Mouse (Mus musculus): Measurements from ENCODE around the gene Slc39a3. TPM values are rescaled to one million over a fixed set of nuclear protein-coding genes. Genes with fewer than 3 reads are reported as not detected.
"Not testable (repeated sequence)": the region's sequence is repeated elsewhere in the genome, so short reads cannot be mapped to it uniquely, and the experiment has no call there.

Gene Slc39a3
- 26.3 and 26.5 TPM in 2 replicates for polyA plus RNA-seq (2012; rRNA removed)

DNA sequence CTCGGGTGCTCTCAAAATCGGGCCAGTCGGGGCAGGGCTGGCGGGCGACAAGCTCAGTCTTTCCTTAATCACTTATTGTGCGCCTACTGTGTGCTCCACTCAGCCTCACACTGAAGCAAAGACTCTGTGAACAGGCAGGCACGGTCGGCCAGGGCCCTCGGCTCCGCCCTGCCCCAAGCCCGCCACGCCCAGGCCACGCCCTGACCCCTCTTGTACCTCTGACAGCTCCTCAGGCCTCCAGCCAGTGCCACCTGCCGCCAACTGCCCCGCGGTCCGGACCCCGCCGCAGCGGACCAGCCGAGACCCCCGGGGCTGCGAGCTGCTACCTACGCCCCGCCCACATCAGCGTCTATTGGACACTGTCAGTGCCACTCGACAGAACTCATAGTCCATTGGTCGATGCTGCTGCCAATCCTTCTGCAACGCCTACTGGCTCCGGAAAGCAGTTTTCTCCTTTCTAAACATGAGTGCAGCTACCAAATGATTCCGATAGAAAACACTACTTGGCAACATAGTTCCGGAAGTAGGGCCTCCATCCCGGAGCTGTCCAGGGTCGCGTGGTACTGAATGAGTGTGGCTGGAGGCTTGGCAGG, at the start of gene Slc39a3:
Gene Slc39a3 (minus strand): TSS at position 439 of the 593 bp plus-strand sequence.
- WGBS, result under 1% methylated on average over 35 of the region's 35 CpGs
- DNase-seq (ENCODE audit: low read depth, low spot score), result peak; percentile 92

DNA sequence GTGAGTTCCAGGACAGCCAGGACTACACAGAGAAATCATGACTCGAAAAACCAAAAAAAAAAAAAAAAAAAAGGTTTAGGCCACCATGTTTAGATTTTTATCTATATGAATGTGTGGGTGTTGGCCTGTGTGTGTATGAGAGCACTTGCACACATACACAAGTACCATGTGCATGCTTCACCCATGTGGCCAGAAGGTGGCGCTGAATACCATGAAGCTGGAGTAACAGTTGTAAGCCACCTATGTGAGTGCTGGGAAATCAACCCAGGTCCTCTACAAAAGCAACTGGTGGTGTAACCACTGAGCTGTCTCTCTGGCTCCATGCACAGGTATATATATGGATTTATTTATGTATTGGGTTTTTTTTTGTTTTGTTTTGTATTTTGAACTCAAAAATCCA, 49.8 kb upstream of the Slc39a3 start:
- WGBS, result 47% methylated on average over 2 of the region's 2 CpGs
- DNase-seq (ENCODE audit: low read depth, low spot score), result no peak

DNA sequence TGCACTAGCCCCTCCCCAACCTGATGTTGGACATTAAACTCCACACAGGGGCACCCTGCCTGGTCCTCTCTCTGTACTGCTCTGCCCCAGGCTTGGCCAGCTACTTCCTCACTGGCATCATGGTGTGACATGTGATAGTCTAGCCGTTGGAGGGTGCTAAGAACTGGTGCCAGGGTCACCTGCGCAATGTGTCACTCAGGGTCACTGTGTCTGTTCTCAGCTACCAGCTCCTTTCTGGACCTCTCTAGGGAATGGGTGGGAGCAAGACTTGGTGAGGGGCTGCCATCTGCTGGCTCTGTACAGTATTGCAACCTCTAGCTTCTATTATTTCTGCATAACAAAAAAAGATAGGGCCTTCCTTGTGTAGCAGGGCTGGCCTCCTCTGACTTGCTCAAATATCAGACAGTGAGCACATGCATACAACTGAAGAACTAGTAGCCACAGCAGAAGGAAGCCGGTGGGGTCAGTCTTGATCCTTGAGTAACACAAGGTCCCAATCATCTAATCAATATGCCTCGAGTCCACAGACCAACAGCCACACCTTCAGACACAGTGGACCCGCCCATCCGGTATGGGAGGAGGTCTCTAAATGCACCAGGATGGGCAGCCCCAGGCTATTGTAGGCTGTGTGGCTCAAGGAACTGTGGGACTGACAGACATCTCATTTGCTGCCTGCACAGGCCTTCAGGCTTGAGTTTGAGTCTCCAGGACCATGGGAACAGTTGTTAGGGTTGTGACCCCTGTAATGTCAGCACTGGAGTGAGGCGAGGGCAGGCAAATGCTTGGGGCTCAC, 45.1 kb upstream of the Slc39a3 start:
- WGBS, result 63% methylated on average over 7 of the region's 7 CpGs
- DNase-seq (ENCODE audit: low read depth, low spot score), result no peak

DNA sequence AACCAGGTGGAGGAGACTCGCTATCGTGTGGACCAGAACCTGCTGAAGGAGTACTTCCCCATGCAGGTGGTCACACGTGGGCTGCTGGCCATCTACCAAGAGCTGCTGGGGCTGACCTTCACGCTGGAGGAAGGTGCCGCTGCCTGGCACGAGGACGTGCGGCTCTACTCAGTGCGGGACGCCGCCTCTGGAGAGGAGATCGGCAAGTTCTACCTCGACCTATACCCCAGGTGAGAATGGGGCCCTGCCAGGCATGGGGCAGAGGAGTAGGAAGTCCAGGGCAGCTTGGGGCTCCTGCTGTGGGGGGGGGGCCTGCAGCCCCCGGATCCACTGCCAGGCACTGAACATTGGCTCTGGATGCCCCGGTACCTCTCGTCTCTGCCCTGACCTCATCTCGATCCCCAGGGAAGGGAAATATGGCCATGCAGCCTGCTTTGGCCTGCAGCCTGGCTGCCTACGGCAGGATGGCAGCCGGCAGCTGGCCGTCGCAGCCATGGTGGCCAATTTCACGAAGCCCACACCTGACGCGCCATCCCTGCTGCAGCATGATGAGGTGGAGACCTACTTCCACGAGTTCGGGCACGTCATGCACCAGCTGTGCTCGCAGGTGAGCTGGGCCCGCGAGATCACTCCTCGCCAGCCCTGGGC, 42.9 kb upstream of the Slc39a3 start:
- whole genome bisulfite sequencing, result 89% methylated on average over 31 of the region's 31 CpGs
- no peak for DNase-seq (ENCODE audit: low read depth, low spot score)

DNA sequence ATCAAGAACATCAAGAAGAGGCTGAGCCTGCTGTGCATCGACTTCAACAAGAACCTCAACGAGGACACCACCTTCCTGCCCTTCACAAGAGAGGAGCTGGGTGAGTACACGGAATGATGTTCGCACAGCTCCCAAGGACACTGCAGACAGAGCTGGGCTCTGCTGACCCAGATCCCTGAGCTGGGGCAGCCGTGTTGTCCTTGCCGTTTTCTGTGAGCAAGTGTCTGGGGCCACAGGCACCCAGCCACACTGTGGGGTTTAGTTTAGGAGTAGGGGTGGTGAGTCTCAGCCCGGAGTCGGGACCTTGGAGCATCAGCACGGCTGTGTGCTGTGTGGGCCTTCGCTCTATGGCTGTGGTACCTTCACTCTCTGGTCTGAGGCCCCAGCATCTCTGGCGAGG, 40.7 kb upstream of the Slc39a3 start:
- no peak for DNase-seq (ENCODE audit: low read depth, low spot score)
- WGBS, result 91% methylated on average over 11 of the region's 11 CpGs

DNA sequence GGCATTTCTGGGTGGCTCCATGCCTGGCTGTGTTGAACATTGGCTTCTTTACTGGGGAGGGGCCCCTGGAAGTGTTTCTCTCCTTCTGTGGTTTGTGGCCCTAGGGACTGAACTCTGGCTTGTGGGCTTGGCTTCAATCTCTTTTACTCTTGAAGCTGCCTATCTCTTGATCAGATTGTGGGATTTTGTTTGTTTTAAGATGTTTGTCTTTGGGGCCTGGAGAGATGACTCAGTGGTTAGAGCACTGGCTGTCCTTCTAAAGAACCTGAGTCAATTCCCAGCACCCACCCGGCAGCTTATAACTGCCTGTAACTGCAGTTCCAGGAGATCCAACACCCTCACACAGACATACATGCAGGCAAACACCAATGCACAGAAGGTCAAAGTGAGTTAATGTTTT, 39.1 kb upstream of the Slc39a3 start:
- no peak for DNase-seq (ENCODE audit: low read depth, low spot score)
- WGBS, result 34% methylated on average over 1 of the region's 1 CpGs

DNA sequence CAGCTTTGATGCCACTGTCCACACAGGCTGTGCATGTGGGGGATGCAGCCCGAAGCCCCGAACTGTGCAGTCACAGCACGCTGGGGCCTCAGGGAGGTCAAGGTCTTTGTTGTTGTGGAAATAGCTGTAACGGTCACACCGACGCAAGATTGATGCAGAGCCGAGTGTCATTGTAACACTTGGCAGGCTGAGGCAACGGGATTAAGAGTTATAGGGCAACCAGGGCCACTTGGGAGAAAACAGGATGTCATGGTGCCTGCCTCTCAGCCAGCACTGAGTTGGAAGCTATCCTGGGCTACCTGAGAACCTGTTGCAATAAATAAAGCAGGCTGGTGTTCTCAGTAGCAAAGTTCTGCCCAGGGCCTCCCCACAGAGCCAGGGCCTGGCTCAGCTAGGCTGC, 38.5 kb upstream of the Slc39a3 start:
- DNase-seq (ENCODE audit: low read depth, low spot score), result no peak
- WGBS, result 84% methylated on average over 8 of the region's 8 CpGs

DNA sequence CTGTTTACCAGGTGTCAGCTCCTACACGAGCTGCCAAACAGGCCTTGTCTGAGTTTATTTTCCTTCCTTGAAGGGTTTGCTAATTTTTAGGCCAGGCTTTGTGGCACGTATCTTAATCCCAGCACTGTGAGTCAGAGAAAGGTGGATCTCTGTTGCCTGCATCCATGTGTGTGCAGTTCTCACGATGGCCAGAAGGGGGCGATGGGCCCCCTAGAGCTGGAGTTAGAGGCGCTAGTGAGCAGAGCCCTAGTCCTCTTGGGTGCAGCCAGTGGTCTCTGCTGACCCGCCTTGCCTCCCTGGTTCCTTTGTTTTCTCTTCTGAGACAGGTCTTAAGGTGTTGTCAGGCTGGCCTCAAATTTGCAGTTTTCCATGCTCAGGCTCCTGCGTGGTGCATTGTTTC, 36.2 kb upstream of the Slc39a3 start:
- DNase-seq (ENCODE audit: low read depth, low spot score), result no peak
- 67% methylated on average over 7 of the region's 7 CpGs for WGBS

DNA sequence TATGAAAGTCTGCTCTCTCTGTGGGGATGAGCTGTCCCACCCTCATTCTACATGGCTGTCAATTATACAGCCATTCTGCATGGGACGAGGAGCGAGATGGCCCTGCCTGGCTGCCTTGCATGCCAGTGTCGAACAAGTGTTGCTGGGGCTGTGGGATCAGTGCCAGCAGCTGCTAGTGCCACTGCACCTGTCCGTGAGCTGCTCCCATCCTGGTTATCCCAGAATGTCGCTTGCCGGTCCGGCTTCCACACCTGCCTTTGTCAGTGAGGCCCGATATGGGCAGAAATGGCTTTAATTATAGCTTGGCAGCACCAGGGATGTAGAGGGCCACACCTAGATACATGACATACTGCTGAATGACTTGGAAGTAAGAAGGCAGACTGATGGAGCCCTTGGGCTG, 35.1 kb upstream of the Slc39a3 start:
- 46% methylated on average over 8 of the region's 8 CpGs for WGBS
- DNase-seq (ENCODE audit: low read depth, low spot score), result no peak

DNA sequence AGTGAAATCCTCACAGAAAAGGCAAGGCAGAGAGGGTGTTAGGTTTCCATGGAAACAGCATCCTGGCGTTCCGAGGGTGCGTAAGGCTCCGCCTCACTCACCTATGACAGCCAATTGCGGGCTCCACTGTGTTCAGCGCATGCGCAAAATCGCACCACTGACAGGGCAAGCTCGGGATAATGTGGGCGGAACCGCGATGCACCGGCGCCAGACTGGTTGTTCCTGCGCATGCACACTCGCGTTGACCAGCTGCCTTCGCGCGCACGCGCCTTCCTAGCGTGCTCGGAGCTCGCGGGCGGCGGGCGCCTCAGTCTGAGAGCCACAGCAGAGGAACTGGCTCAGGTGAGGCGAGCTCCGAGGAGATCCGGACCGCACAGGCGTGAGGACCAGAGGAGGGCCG, 32.6 kb upstream of the Slc39a3 start, which contains the start of gene Thop1:
Gene Thop1 (plus strand): TSS at position 200 of the 400 bp plus-strand sequence.
- DNase-seq (ENCODE audit: low read depth, low spot score), result peak; percentile 93
- under 1% methylated on average over 35 of the region's 35 CpGs for WGBS

DNA sequence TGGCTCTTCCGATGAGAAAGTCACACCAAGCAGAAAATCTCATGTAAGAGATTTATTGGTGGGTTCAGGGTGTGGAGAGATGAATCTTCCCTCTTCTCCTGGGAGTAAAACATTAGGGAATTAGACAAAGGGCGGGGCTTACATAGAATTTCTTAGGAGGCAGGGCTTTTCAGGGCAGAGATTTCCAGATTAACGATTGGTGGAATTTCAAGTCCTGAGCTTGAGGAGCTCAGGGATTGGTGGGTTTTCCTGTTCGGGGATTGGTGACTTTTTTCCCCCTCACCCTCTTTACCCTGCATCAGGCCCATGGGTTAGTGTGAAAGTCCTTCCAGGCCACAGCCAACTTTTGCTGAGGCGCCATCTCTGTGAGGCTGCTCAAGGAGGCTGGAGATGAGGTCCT, 31.5 kb upstream of the Slc39a3 start:
- DNase-seq (ENCODE audit: low read depth, low spot score), result no peak
- WGBS, result 76% methylated on average over 5 of the region's 5 CpGs

DNA sequence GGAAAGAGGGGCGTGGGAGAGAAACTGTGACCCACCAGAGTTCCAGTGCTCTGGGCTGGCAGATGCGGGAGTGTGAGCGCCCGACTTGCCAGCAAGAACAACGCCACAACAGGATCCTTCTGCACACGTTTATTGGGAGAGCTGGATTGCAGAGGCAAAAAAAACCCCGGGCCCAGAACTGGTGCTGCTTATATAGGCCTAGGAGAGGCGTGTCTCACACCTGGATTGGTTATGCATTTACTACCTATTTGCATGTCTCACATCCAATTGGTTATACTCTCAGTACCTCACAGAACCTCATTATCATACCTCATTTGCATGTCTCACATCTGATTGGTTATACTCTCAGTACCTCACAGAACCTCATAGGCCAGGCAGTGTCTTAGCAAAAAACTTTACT, 27.3 kb upstream of the Slc39a3 start:
- DNase-seq (ENCODE audit: low read depth, low spot score), result not testable (repeated sequence)
- 79% methylated on average over 8 of the region's 8 CpGs for WGBS

DNA sequence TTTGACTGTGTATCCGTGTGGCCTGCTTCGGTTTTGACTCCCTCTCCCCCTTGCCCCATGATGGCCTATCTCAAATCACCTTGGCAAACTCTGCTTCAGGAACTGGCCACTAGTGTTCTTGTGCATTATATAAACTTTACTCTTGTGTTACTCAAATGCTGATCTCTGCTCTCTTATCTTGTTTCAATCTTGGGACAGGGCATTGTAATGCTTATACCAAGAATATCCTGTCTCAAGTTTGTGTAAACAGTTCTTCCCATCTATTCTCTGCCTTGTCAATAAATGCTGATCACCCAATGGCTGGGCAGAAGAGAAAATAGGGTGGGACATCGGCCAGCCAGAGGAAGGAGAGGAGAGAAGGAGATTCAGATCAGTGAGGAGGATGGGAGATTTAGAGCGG, 25.5 kb upstream of the Slc39a3 start:
- 61% methylated on average over 4 of the region's 4 CpGs for WGBS
- DNase-seq (ENCODE audit: low read depth, low spot score), result no peak

DNA sequence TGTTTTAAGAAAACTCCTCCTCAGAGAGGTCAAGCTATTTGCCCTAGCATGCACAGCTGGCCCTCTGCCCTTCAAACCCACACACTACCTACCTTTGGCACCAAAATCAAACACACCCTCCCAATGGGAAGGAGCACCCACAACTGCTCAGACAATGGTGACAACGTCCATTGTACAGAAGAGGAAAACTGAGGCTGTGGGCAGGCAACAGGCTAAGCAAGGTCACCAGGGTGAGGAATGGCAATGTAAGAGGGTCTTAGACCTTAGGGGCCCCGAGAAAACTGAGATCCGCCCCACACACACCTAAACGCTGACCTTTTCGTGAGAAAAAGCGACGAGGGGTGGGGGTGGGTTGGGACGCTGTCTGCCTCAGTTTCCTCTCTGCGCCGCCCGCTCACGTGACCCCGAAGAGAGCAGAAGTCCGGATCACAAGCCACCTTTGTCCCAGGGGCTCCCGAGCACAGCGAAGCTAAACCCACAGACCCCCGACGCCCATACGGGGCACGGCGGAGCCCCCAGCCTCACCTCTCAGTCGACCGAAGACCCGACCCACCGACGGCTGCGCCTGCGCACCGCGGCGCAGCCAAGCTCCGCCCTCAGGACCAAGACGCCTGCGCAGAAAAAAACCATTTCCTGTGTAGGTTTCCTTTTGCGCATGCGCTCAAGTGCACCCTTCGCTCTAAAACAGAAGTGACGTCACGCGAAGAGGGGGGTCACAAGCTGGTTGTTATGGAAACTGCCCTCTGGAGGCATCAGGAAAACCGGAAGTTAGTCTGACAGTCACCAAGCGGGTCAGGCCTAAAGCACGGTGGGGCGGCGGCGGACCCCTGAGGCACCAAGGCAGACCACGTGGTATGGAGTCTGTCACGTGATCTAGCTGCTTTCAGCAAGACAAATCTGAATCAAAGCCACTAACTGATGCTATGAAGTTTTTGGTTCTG, 22.6 kb upstream of the Slc39a3 start, which contains the start of gene Sgta:
Gene Sgta (minus strand): TSS at position 579 of the 941 bp plus-strand sequence.
- DNase-seq (ENCODE audit: low read depth, low spot score), result peak; percentile 99
- under 1% methylated on average over 48 of the region's 48 CpGs for WGBS

DNA sequence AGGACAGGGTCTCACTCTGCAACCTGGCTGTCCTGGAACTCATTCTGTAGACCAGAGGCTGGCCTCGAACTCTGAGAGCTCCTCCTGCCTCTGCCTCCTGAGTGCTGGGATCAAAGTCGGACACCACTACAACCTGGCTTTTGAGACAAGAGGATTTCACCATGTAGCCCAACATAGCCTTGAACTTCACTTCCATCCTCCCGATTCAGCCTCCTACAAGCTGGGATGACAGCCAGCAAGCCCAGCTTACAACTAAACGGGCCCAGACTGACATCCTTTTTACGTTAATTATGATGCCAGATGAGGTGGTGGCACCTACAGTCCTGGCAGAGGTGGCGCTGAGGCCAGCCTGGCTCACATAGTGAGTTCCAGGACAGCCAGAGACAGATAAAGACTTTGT, 21.7 kb upstream of the Slc39a3 start:
- 47% methylated on average over 6 of the region's 6 CpGs for WGBS

DNA sequence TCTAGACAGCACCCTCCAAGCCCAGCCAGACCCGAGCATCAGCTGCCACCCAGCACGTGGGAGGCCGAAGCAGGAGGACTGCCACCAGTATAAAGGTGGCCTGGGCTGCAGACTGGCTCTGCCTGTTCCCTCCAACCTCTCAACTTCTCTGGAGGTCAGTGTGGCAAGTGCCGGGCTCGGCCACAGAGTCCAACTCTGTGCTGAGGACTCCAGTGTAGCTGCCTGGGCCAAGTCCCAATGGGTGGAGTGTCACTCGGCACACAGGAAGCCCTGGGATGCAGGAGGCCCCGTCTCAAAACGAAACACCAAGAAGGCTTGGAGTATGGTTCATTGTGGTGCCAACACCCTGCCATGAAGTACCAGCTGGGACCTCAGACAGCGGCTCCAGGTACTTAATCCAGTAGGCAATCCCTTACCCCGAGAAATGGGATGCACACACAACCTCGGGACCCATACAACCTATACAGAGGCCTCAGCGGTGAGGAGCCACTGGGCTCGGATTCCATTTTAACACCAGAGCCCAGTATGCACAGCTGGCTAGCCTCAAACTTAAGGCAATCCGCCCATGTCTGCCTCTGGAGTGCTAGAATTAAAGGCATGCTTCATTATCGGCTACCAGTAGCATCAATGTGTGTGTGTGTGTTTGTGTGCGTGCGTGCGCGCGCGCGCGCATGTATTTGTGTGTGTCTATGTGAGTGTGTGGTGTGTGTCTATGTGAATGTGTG, 20.3 kb upstream of the Slc39a3 start:
- 77% methylated on average over 23 of the region's 23 CpGs for WGBS

More for the DNA sequence above, 21.7 kb upstream of the Slc39a3 start:
- DNase-seq (ENCODE audit: low read depth, low spot score), result no peak

DNA sequence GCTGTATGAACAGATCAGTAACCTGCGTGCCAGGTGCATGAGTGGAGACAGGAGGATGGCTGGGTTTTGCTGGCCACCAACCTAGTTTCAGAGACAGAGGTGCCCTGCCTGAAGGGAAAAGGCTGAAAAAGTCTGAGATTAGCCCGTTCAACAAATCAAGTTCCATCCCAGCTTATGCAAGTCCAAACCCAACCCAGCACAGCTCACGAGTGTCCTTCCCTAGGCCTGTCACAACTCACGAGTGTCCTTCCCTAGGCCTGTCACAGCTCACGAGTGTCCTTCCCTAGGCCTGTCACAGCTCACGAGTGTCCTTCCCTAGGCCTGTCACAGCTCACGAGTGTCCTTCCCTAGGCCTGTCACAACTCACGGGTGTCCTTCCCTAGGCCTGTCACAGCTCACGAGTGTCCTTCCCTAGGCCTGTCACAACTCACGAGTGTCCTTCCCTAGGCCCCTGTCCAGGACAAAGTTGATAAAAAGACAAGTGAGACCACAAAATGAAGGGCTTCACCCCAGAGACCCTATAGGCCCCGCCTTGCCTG, 18.6 kb upstream of the Slc39a3 start:
- DNase-seq (ENCODE audit: low read depth, low spot score), result not testable (repeated sequence)
- WGBS, result 73% methylated on average over 11 of the region's 11 CpGs

More for the DNA sequence above, 20.3 kb upstream of the Slc39a3 start:
- no peak for DNase-seq (ENCODE audit: low read depth, low spot score)

DNA sequence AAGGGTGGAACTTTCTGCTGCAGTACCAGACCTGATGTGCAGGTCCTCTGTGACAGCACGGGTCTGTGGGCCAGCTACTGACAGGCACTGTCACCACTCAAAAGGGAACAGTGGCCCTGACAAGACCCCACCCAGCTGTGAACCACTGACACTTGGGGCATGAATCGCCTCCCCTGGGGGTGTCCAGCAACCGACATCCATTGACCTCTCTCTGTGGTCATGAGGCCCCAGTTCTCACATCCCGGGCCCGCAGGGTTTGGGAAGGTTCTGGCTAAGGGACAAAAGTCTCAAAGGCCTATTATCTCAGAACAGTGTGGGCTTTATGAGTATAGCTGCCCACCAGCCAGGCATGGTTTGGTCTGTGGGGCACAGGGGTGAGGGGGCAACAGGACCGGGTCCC, 17.9 kb upstream of the Slc39a3 start:
- 86% methylated on average over 6 of the region's 6 CpGs for WGBS
- no peak for DNase-seq (ENCODE audit: low read depth, low spot score)

DNA sequence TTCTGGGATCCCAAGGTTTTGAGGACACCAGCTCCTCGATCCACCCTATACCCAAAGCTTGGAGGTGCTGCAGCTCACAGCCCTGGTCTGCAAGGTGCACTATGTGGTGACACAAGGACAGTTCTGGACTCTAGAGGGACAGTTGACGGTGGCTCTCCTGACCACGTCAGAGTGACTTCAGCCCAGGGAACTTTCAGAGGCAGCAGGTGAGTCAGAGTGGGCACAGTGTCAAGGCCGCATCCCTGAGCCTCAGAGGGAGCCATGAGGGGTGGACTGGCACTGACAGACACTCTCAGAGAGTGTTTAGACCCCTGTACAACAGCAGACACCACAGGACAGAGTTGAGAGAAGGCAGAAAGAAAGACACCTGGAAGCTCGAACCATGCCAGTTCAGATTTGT, 15.4 kb upstream of the Slc39a3 start:
- DNase-seq (ENCODE audit: low read depth, low spot score), result no peak
- WGBS, result 77% methylated on average over 5 of the region's 5 CpGs

Measured in large intestine, adult 2 months (tissue).